Comparison of ENCODE assay signal across 13 mouse cellular contexts in genomic region chr7:30614454-30614853, GRCm38 (mm10). TPM values are rescaled to one million over a fixed set of nuclear protein-coding genes. Genes with fewer than 3 reads are reported as not detected.
DNase-seq lines count a peak whose midpoint lies in the region; ATAC-seq and TF ChIP-seq lines count a peak whose summit lies in the region.
"Had no signal": no experiment of that assay in that cellular context is flagged by ENCODE, and none has a peak within 500 bp of the region (broad histone marks: within the 10 kb centered on the region; RNA-seq: fewer than 3 reads in every experiment).

No protein-coding gene starts in this region.

- intact Hi-C loops in left cerebral cortex, postnatal 25 days (cut with DNase I): no loop called here

- no peak overlapping the region for H3K4me2 ChIP-seq in lung, embryonic 14.5 days
- no peak overlapping the region for H3K4me2 ChIP-seq in midbrain, embryonic 13.5 days (replicated peaks)
- H3K4me2 ChIP-seq: hindbrain, embryonic 12.5 days had no signal

- TF ChIP-seq CTCF in lung, embryonic 14.5 days (IDR thresholded peaks at IDR 0.05; ENCODE audit: low read depth): peak; percentile 42

- H3K9me3 ChIP-seq in lung, embryonic 14.5 days (ENCODE audit: low read depth, low read length): no peaks in the 10 kb centered on the region
- no peaks in the 10 kb centered on the region for H3K9me3 ChIP-seq in midbrain, embryonic 13.5 days
- H3K9me3 ChIP-seq: hindbrain, embryonic 12.5 days had no signal

- H3K9ac ChIP-seq in lung, embryonic 14.5 days: no peak overlapping the region
- H3K9ac ChIP-seq in midbrain, embryonic 13.5 days (replicated peaks): no peak overlapping the region
- H3K9ac ChIP-seq: hindbrain, embryonic 12.5 days had no signal

- H3K4me3 ChIP-seq in lung, embryonic 14.5 days (ENCODE audit: low read depth, low read length): no peak overlapping the region
- H3K4me3 ChIP-seq in midbrain, embryonic 13.5 days (replicated peaks): no peak overlapping the region
- H3K4me3 ChIP-seq: hindbrain, embryonic 12.5 days had no signal

- ATAC-seq in lung, embryonic 14.5 days (ENCODE audit: insufficient read depth): no peak
- peak; percentile 66 for ATAC-seq in CD4-positive, CD25-positive, alpha-beta regulatory T cell, adult 4 months
- peak; percentile 84 for ATAC-seq in megakaryocyte progenitor cell, adult 5-6 weeks (replicated peaks; ENCODE audit: poor library complexity)
- ATAC-seq in midbrain, embryonic 13.5 days: no peak

- H3K4me1 ChIP-seq in lung, embryonic 14.5 days (ENCODE audit: insufficient read depth): no peaks in the 10 kb centered on the region
- no peaks in the 10 kb centered on the region for H3K4me1 ChIP-seq in midbrain, embryonic 13.5 days (replicated peaks)
- H3K4me1 ChIP-seq: hindbrain, embryonic 12.5 days had no signal

- H3K36me3 ChIP-seq in lung, embryonic 14.5 days (ENCODE audit: insufficient read depth): peaks cover 41% of the 10 kb centered on the region
- peaks cover 45% of the 10 kb centered on the region for H3K36me3 ChIP-seq in midbrain, embryonic 13.5 days

- H3K27ac ChIP-seq in lung, embryonic 14.5 days (ENCODE audit: low read depth): no peak overlapping the region
- H3K27ac ChIP-seq in midbrain, embryonic 13.5 days: no peak overlapping the region
- H3K27ac ChIP-seq: hindbrain, embryonic 12.5 days had no signal

- DNase-seq in lung, embryonic 14.5 days: peak; percentile 51
- no peak for DNase-seq in lung, adult 18-20 months
- peak; percentile 28 for DNase-seq in T-cell, adult 2 months (ENCODE audit: low spot score)
- DNase-seq in left cerebral cortex, postnatal 25 days (ENCODE audit: low spot score in 2 of 2): no peak
- DNase-seq: right cerebral cortex, postnatal 25 days had no signal

- WGBS in lung, embryonic 14.5 days: 73% methylated on average over 2 of the region's 2 CpGs
- WGBS in midbrain, embryonic 13.5 days: 82% methylated on average over 2 of the region's 2 CpGs

- H3K27me3 ChIP-seq in lung, embryonic 14.5 days (ENCODE audit: insufficient read depth, low read length): no peaks in the 10 kb centered on the region
- H3K27me3 ChIP-seq in midbrain, embryonic 13.5 days: no peaks in the 10 kb centered on the region
- H3K27me3 ChIP-seq: hindbrain, embryonic 12.5 days had no signal

RNA-seq across cellular contexts. Expression of gene Upk1a, which starts 1.8 kb away (rescaled TPM):
- 0.46 and 0.51 TPM in 2 replicates for polyA plus RNA-seq in lung, embryonic 14.5 days (2014; fragmentation: Nextera tagmentation; extraction: Ambion mirVana)
- polyA plus RNA-seq in CD4-positive, CD25-positive, alpha-beta regulatory T cell, adult 4 months (2017; shearing (Covaris generic)): under 1 TPM; 0.38 to 0.60 TPM
- 0.61 and 1.3 TPM in 2 replicates for total RNA-seq in megakaryocyte progenitor cell, adult 5-6 weeks (2015)
- 0.14 TPM in 1 of 2 replicates, not detected in the other for total RNA-seq in megakaryocyte progenitor cell, adult 5-6 weeks (2017)
- total RNA-seq in left cerebral cortex, postnatal 25 days (2021): under 1 TPM; 0.23 to 0.50 TPM
- 0.46 and 0.73 TPM in 2 replicates for polyA plus RNA-seq in midbrain, embryonic 13.5 days (2015; fragmentation: Nextera tagmentation; extraction: Ambion mirVana)

RNA-seq across cellular contexts. Expression of gene Cox6b1, which starts 11.5 kb away (rescaled TPM):
- polyA plus RNA-seq in lung, embryonic 14.5 days (2014; fragmentation: Nextera tagmentation; extraction: Ambion mirVana): 855 and 914 TPM in 2 replicates
- 100 to 1,000 TPM; 333 to 643 TPM for polyA plus RNA-seq in CD4-positive, CD25-positive, alpha-beta regulatory T cell, adult 4 months (2017; shearing (Covaris generic))
- 325 and 346 TPM in 2 replicates for total RNA-seq in megakaryocyte progenitor cell, adult 5-6 weeks (2015)
- 428 and 592 TPM in 2 replicates for total RNA-seq in megakaryocyte progenitor cell, adult 5-6 weeks (2017)
- 100 to 1,000 TPM; 721 to 744 TPM for total RNA-seq in left cerebral cortex, postnatal 25 days (2021)
- 1,046 and 1,055 TPM in 2 replicates for polyA plus RNA-seq in midbrain, embryonic 13.5 days (2015; fragmentation: Nextera tagmentation; extraction: Ambion mirVana)

RNA-seq across cellular contexts. Expression of gene Zbtb32, which starts 15.7 kb away (rescaled TPM):
- 1.7 and 2.4 TPM in 2 replicates for polyA plus RNA-seq in lung, embryonic 14.5 days (2014; fragmentation: Nextera tagmentation; extraction: Ambion mirVana)
- 10 to 100 TPM in 1 of 2 experiments, 1 to 10 TPM in 1; 8.1 to 18.0 TPM for polyA plus RNA-seq in CD4-positive, CD25-positive, alpha-beta regulatory T cell, adult 4 months (2017; shearing (Covaris generic))
- total RNA-seq in megakaryocyte progenitor cell, adult 5-6 weeks (2015): not detected in 2 replicates
- total RNA-seq in megakaryocyte progenitor cell, adult 5-6 weeks (2017): not detected in 2 replicates
- total RNA-seq in left cerebral cortex, postnatal 25 days (2021): not detected
- 0.14 and 0.31 TPM in 2 replicates for polyA plus RNA-seq in midbrain, embryonic 13.5 days (2015; fragmentation: Nextera tagmentation; extraction: Ambion mirVana)
- polyA plus RNA-seq: limb, embryonic 11.5 days; neural tube, embryonic 11.5 days had no signal

RNA-seq across cellular contexts. Expression of gene Etv2, which starts 21.2 kb away (rescaled TPM):
- polyA plus RNA-seq in lung, embryonic 14.5 days (2014; fragmentation: Nextera tagmentation; extraction: Ambion mirVana): not detected in 2 replicates
- not detected for polyA plus RNA-seq in CD4-positive, CD25-positive, alpha-beta regulatory T cell, adult 4 months (2017; shearing (Covaris generic))
- not detected in 2 replicates for total RNA-seq in megakaryocyte progenitor cell, adult 5-6 weeks (2015)
- total RNA-seq in megakaryocyte progenitor cell, adult 5-6 weeks (2017): not detected in 2 replicates
- not detected for total RNA-seq in left cerebral cortex, postnatal 25 days (2021)
- not detected in 2 replicates for polyA plus RNA-seq in midbrain, embryonic 13.5 days (2015; fragmentation: Nextera tagmentation; extraction: Ambion mirVana)
- polyA plus RNA-seq: forebrain, embryonic 14.5 days; gonadal fat pad, adult 2 months; hindbrain, embryonic 12.5 days; neural tube, embryonic 11.5 days had no signal

RNA-seq across cellular contexts. Expression of gene Kmt2b, which starts 25.9 kb away (rescaled TPM):
- polyA plus RNA-seq in lung, embryonic 14.5 days (2014; fragmentation: Nextera tagmentation; extraction: Ambion mirVana): 11.7 and 14.8 TPM in 2 replicates
- polyA plus RNA-seq in CD4-positive, CD25-positive, alpha-beta regulatory T cell, adult 4 months (2017; shearing (Covaris generic)): 10 to 100 TPM; 16.4 to 21.6 TPM
- 72.2 and 99.8 TPM in 2 replicates for total RNA-seq in megakaryocyte progenitor cell, adult 5-6 weeks (2015)
- total RNA-seq in megakaryocyte progenitor cell, adult 5-6 weeks (2017): 11.7 and 14.5 TPM in 2 replicates
- total RNA-seq in left cerebral cortex, postnatal 25 days (2021): 10 to 100 TPM; 46.4 to 50.4 TPM
- polyA plus RNA-seq in midbrain, embryonic 13.5 days (2015; fragmentation: Nextera tagmentation; extraction: Ambion mirVana): 12.9 and 13.3 TPM in 2 replicates

Comparison
In these comparisons a context has a peak if more than half of its experiments do, and no peak if none do; other contexts are left out.
1. DNase-seq: peak in lung, embryonic 14.5 days (single experiment) and T-cell, adult 2 months (single experiment); none in lung, adult 18-20 months (0 of 2) and left cerebral cortex, postnatal 25 days (0 of 2).
2. ATAC-seq: peak in CD4-positive, CD25-positive, alpha-beta regulatory T cell, adult 4 months (single experiment) and megakaryocyte progenitor cell, adult 5-6 weeks (single experiment); none in lung, embryonic 14.5 days (single experiment) and midbrain, embryonic 13.5 days (single experiment).